Mouse (Mus musculus): ENCODE results near the gene Cacna1a. TPM values are rescaled to one million over a fixed set of nuclear protein-coding genes. Genes with fewer than 3 reads are reported as not detected.

Gene Cacna1a
- polyA plus RNA-seq (2021; fragmentation: Nextera tagmentation): 4.6 and 6.4 TPM in 2 replicates
- long read RNA-seq, experiment 1, partial matches to known transcripts: 0 of 19 reads
- long read RNA-seq, experiment 1, other reads (novel, unspliced or antisense): 19 of 19 reads
- long read RNA-seq, experiment 2, partial matches to known transcripts: 8 of 31 reads
- long read RNA-seq, experiment 2, other reads (novel, unspliced or antisense): 21 of 31 reads

DNA sequence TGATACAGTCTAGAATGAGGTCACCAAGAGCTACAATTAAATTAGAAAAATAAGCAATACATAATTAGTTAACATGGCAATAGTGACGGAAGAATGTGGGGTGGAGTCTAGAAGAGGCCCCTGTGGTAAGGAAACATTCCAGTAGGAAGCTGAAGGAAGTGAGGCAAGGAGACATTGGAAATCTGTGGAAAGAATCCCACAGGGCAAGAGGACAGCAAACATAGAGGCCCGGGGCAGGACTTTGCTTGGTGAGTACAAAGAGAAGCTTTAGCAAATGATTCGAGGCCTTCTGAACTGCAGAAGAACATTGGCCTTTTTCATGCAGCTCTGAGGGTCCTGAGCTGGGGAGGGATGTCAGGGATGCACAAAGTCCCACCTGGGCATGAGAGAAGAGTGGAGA, at the start of gene Cacna1a:
Gene Cacna1a (plus strand): TSS at position 166 of the 400 bp plus-strand sequence.

GRCm38 (mm10) chr8:84662581-84663065, 274.4 kb downstream of the Cacna1a start, which contains the start of gene Ier2:
Gene Ier2, minus strand, starts transcription at chr8:84662852.

GRCm38 (mm10) chr8:84686191-84687002, 298.2 kb downstream of the Cacna1a start, which contains the start of gene Trmt1:
Gene Trmt1, plus strand, starts transcription at chr8:84686307.

DNA sequence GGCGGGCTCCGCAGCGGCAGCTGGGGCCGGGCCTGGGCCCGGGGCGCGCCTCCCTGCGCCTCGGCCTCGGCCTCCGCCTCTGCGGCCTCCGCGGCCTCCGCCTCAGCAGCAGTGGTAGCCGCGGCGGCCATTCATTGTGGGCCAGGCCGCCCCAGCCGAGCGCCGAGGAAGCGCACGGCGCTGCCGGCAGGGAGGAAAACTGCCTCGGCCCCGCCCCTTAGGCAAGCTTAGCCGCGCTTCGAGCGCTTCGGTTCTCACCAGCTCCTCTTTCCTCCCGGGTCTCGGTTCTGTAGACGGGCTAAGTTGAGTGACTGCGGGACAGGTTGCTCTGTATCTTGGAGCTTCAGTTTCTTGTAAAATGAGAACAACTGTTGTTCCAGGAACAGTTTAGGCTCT, 299.5 kb downstream of the Cacna1a start, which contains the start of gene Nacc1:
Gene Nacc1 (minus strand): TSS at position 158 of the 396 bp plus-strand sequence.

Other genes starting within 250 kb of the Cacna1a start
- 9.7 and 12.2 TPM in 2 replicates for gene Cc2d1a, start 240.5 kb upstream of the Cacna1a start, polyA plus RNA-seq (2021; fragmentation: Nextera tagmentation)
- 1.2 and 1.5 TPM in 2 replicates for gene 4930432K21Rik, start 240.4 kb upstream of the Cacna1a start, polyA plus RNA-seq (2021; fragmentation: Nextera tagmentation)
- gene Nanos3, start 203.2 kb upstream of the Cacna1a start, polyA plus RNA-seq (2021; fragmentation: Nextera tagmentation): 4.2 and 5.5 TPM in 2 replicates
- gene Zswim4, start 151.4 kb upstream of the Cacna1a start, polyA plus RNA-seq (2021; fragmentation: Nextera tagmentation): 2.5 and 2.9 TPM in 2 replicates
- 438 and 480 TPM in 2 replicates for gene D8Ertd738e, start 138.7 kb upstream of the Cacna1a start, polyA plus RNA-seq (2021; fragmentation: Nextera tagmentation)
- 12.7 and 14.8 TPM in 2 replicates for gene Mri1, start 131.1 kb upstream of the Cacna1a start, polyA plus RNA-seq (2021; fragmentation: Nextera tagmentation)
- gene Ccdc130, start 118.1 kb upstream of the Cacna1a start, polyA plus RNA-seq (2021; fragmentation: Nextera tagmentation): 21.8 and 23.0 TPM in 2 replicates

Data from layer of hippocampus, adult 6 months (tissue).